Comparison of ENCODE assay signal across 2 mouse cellular contexts in the genomic region with DNA sequence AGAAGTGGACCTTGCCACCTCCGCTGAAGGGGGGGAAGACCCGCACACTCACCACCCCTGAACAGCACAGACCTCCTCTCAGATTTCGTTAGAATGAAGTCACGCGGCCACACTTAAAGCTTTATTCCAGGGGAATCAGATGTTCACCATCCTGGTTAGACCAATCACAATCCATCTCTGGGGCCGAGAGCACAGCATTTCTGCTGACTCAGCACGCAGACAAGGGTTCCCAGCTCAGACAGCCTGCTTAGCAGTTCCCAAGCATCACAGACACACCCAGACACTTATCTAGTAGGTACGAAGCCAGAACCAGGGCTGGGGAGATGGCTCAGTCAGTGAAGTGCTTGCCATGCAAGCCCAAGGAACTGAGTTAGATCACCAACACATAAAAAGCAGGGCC.
TF ChIP-seq lines count a peak whose summit lies in the region.

No protein-coding gene starts in this region.

TF ChIP-seq in CH12.LX, 34 proteins besides CTCF, POLR2A, EP300 and RAD21:
- TF ChIP-seq JUND (conservative IDR thresholded peaks at IDR 0.05; ENCODE audit: low read depth, low read length) = no peak
- TF ChIP-seq MAFK (IDR thresholded peaks at IDR 0.05; ENCODE audit: insufficient replicate concordance, low read length) = peak; percentile 96
TF ChIP-seq in CH12.LX: peak in this region for 1.

TF ChIP-seq in MEL, 35 proteins besides CTCF, POLR2A, EP300 and RAD21:
- TF ChIP-seq MAFK (IDR thresholded peaks at IDR 0.05; ENCODE audit: borderline replicate concordance, low read depth, low read length) (peak; percentile 68; the same call in 1 of the 2 replicates), CHD1 (IDR thresholded peaks at IDR 0.05; ENCODE audit: low read depth, low read length) (no peak)
TF ChIP-seq in MEL: peak in this region for 1.
